Mouse (Mus musculus) forelimb bud, embryonic 11.5 days (tissue): Measurements from ENCODE around the gene Neurod6.

Source experiments
- DNase-seq: peaks from one replicate; pipeline ENCODE4 v3.0.0-alpha.2; 2012; ENCODE audit warnings: low read depth, low spot score

Neurod6 gene

DNA sequence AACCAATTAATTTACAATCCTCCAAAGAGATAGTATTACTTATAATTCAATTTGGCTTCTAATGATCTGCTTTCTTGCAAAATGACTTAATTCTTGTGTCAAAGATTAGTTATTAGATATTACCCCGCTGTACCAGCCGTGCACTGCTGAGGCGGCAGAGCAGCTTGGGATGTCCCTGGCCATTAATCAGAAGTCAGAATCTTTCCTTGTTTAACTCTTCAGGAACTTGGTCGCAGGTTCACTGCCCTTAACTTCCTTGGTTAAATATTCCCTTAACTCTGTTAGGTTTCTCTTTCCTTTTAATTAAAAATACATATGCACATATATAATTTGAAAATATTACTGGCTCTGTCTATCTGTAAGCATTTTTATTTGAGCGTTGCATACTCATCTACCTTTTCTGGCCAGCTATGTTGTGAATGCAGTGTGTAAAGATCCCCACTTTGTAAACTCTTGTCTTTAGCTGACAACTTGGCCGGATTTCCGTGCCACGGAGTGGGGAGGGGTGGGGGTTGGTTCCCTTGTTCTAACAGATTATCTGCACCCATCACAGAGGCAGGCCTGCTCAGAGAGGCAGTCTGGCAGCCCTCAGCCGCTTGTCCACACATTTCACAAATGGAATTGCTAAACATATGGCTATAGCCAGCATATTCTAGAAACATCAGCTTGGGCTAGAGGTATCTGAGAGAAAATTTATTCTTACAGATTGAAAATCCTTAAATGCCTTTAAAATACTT, 34.1 kb downstream of the Neurod6 start:
- DNase-seq: no peak

DNA sequence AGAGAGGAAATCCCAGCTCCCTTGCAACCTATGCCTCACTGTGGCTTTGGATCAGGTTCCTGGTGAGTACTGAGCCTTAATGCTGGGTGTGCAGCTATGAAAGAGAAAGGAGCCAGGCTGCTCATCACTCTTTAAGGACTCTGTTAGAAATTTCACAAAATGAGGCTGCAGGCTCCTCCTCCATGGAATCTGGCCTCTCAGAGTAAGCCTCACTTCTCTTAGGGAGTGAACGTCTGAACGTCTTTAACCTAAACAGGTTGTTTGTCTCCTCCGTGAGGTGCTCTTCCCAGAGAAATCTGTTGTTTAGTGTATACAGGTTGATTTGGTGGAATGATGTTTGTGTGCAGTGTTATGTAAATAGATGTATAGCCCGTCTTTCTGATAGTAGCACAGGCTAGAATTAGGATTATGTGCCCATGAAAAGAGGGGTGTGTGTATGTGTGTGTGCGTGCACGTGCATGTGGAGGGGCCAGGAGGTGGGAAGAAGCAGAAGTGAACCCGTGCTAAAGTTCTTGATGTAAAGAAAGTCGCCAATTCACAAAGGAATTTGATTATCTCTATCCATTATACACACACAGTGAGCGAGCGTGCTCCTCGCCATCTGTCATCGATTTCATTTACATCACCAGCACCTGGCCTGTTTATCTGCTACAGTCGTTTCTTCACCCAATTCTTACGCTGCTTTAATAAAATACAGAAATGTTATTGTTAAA, 34.8 kb downstream of the Neurod6 start:
- DNase-seq: no peak

DNA sequence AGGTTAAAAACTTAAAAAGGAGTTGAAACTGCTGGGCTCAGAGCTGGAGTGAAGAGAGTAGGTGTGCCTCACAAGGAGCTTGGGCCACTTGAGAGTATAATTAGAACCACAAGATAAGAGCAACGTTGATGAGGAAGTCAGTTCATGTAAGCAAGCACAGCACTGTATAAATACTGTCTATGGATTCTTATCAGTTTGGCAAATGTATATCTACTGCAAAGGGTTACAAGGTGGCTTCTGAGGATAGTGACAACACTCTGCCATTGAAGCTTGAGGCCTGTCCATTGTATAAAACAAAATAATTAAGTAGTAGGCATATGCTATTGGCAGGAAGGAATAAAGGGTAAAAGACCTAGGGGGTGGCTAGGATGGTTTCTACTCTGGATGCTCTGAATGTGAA, 46.4 kb downstream of the Neurod6 start:
- no peak for DNase-seq
